Mouse (Mus musculus) c-Kit-positive CD71-negative TER-119-negative erythroid progenitor cells, embryonic 14.5 days (primary cell): ENCODE measurements around the gene Txndc16.

Source experiments
- DNase-seq: peaks from one replicate; pipeline ENCODE4 v3.0.0-alpha.2; 2013; ENCODE audit warnings: low read depth

Txndc16 gene

GRCm38 (mm10) chr14:45155511-45156173 lies 64.5 kb downstream of the Txndc16 start:
- DNase-seq = peak; percentile 24

GRCm38 (mm10) chr14:45153258-45153657 lies 66.9 kb downstream of the Txndc16 start:
- DNase-seq = peak; percentile 41

- peak; percentile 29 for DNase-seq
Observed at GRCm38 (mm10) chr14:45142511-45142910, 77.6 kb downstream of the Txndc16 start.

GRCm38 (mm10) chr14:45140344-45141080 lies 79.6 kb downstream of the Txndc16 start:
- no peak for DNase-seq

GRCm38 (mm10) chr14:45135961-45136360 lies 84.2 kb downstream of the Txndc16 start:
- DNase-seq = no peak

GRCm38 (mm10) chr14:45135560-45135959 lies 84.6 kb downstream of the Txndc16 start:
- no peak for DNase-seq

- no peak for DNase-seq
Observed at GRCm38 (mm10) chr14:45118359-45118758, 101.8 kb downstream of the Txndc16 start.

GRCm38 (mm10) chr14:45102201-45102600 lies 117.9 kb downstream of the Txndc16 start:
- no peak for DNase-seq

- peak; percentile 31 for DNase-seq
Observed at GRCm38 (mm10) chr14:45092327-45092726, 127.8 kb downstream of the Txndc16 start.

GRCm38 (mm10) chr14:45090011-45090410 lies 130.1 kb downstream of the Txndc16 start:
- DNase-seq = no peak

- DNase-seq = no peak
Observed at GRCm38 (mm10) chr14:45085651-45086425, 134.3 kb downstream of the Txndc16 start.

- DNase-seq = no peak
Observed at GRCm38 (mm10) chr14:45084656-45085280, 135.4 kb downstream of the Txndc16 start.

- no peak for DNase-seq
Observed at GRCm38 (mm10) chr14:45083540-45083939, 136.6 kb downstream of the Txndc16 start.
